Mouse (Mus musculus): Measurements from ENCODE around the gene Ubr2. TPM values are rescaled to one million over a fixed set of nuclear protein-coding genes. Genes with fewer than 3 reads are reported as not detected.

The Ubr2 gene
- polyA plus RNA-seq, 1 experiment from 2014 or later = 18.2 TPM

- no peak for ATAC-seq (replicated peaks; ENCODE audit: insufficient number of reproducible peaks, low FRiP score, low TSS enrichment)
Observed at GRCm38 (mm10) chr17:47009546-47009897, 834 bp downstream of the Ubr2 start.

GRCm38 (mm10) chr17:47009016-47009415 lies 1.3 kb downstream of the Ubr2 start:
- Histone ChIP-seq H3K4me3 (ENCODE audit: low read depth, low read length) (peak overlapping the region; percentile 65), H3K9me3 (replicated peaks; ENCODE audit: control insufficient read depth, low read length) (no peaks in the 10 kb centered on the region), H3K27ac (ENCODE audit: low read depth, low read length) (no peak overlapping the region), H3K27me3 (ENCODE audit: control insufficient read depth, insufficient read depth, low read length) (no peaks in the 10 kb centered on the region), H3K4me2 (peak overlapping the region; percentile 89), H3K4me1 (ENCODE audit: control insufficient read depth, insufficient read depth, low read length) (peaks cover 13% of the 10 kb centered on the region; the same call in 1 of the 2 replicates), H3K9ac (ENCODE audit: low read depth, low read length) (peak overlapping the region; percentile 92), H3K36me3 (ENCODE audit: control insufficient read depth, insufficient read depth, low read length) (no peaks in the 10 kb centered on the region)
- ATAC-seq (replicated peaks; ENCODE audit: insufficient number of reproducible peaks, low FRiP score, low TSS enrichment) = no peak
- 11% methylated on average over 6 of the region's 6 CpGs for WGBS (ENCODE audit: insufficient replicate concordance)

More at GRCm38 (mm10) chr17:47009546-47009897, 834 bp downstream of the Ubr2 start:
- peaks cover 13% of the 10 kb centered on the region; the same call in 1 of the 2 replicates for H3K4me1 ChIP-seq (ENCODE audit: control insufficient read depth, insufficient read depth, low read length)
- peak overlapping the region; percentile 89 for H3K4me2 ChIP-seq
- WGBS (ENCODE audit: insufficient replicate concordance) = under 1% methylated on average over 13 of the region's 13 CpGs
- no peaks in the 10 kb centered on the region for H3K9me3 ChIP-seq (replicated peaks; ENCODE audit: control insufficient read depth, low read length)
- no peaks in the 10 kb centered on the region for H3K36me3 ChIP-seq (ENCODE audit: control insufficient read depth, insufficient read depth, low read length)
- peak overlapping the region; percentile 92 for H3K9ac ChIP-seq (ENCODE audit: low read depth, low read length)
- no peaks in the 10 kb centered on the region for H3K27me3 ChIP-seq (ENCODE audit: control insufficient read depth, insufficient read depth, low read length)
- peak overlapping the region; percentile 94 for H3K27ac ChIP-seq (ENCODE audit: low read depth, low read length)
- peak overlapping the region; percentile 65 for H3K4me3 ChIP-seq (ENCODE audit: low read depth, low read length)

- no peak overlapping the region for H3K27ac ChIP-seq (ENCODE audit: low read depth, low read length)
- no peaks in the 10 kb centered on the region for H3K9me3 ChIP-seq (replicated peaks; ENCODE audit: control insufficient read depth, low read length)
- peaks cover 13% of the 10 kb centered on the region; the same call in 1 of the 2 replicates for H3K4me1 ChIP-seq (ENCODE audit: control insufficient read depth, insufficient read depth, low read length)
- 42% methylated on average over 8 of the region's 8 CpGs for WGBS (ENCODE audit: insufficient replicate concordance)
- no peak overlapping the region; the same call in 1 of the 2 replicates for H3K9ac ChIP-seq (ENCODE audit: low read depth, low read length)
- peak overlapping the region; percentile 65 for H3K4me3 ChIP-seq (ENCODE audit: low read depth, low read length)
- no peak for ATAC-seq (replicated peaks; ENCODE audit: insufficient number of reproducible peaks, low FRiP score, low TSS enrichment)
- H3K4me2 ChIP-seq = peak overlapping the region; percentile 89
- no peaks in the 10 kb centered on the region for H3K27me3 ChIP-seq (ENCODE audit: control insufficient read depth, insufficient read depth, low read length)
- H3K36me3 ChIP-seq (ENCODE audit: control insufficient read depth, insufficient read depth, low read length) = no peaks in the 10 kb centered on the region
Observed at GRCm38 (mm10) chr17:47008506-47008905, 1.9 kb downstream of the Ubr2 start.

GRCm38 (mm10) chr17:47006741-47007140 lies 3.6 kb downstream of the Ubr2 start:
- Histone ChIP-seq H3K4me3 (ENCODE audit: low read depth, low read length) (no peak overlapping the region), H3K9me3 (replicated peaks; ENCODE audit: control insufficient read depth, low read length) (no peaks in the 10 kb centered on the region), H3K27me3 (ENCODE audit: control insufficient read depth, insufficient read depth, low read length) (no peaks in the 10 kb centered on the region), H3K4me2 (no peak overlapping the region), H3K4me1 (ENCODE audit: control insufficient read depth, insufficient read depth, low read length) (peaks cover 13% of the 10 kb centered on the region; the same call in 1 of the 2 replicates), H3K9ac (ENCODE audit: low read depth, low read length) (no peak overlapping the region), H3K36me3 (ENCODE audit: control insufficient read depth, insufficient read depth, low read length) (no peaks in the 10 kb centered on the region), H3K27ac (ENCODE audit: low read depth, low read length) (no peak overlapping the region)
- ATAC-seq (replicated peaks; ENCODE audit: insufficient number of reproducible peaks, low FRiP score, low TSS enrichment) = no peak
- 85% methylated on average over 9 of the region's 9 CpGs for WGBS (ENCODE audit: insufficient replicate concordance)

GRCm38 (mm10) chr17:47005741-47006405 lies 4.5 kb downstream of the Ubr2 start:
- H3K27ac ChIP-seq (ENCODE audit: low read depth, low read length) = no peak overlapping the region
- no peak overlapping the region for H3K9ac ChIP-seq (ENCODE audit: low read depth, low read length)
- no peak overlapping the region for H3K4me2 ChIP-seq

GRCm38 (mm10) chr17:47003305-47003704 lies 7.1 kb downstream of the Ubr2 start:
- Histone ChIP-seq H3K4me2 (no peak overlapping the region), H3K4me3 (ENCODE audit: low read depth, low read length) (no peak overlapping the region), H3K9me3 (replicated peaks; ENCODE audit: control insufficient read depth, low read length) (no peaks in the 10 kb centered on the region), H3K4me1 (ENCODE audit: control insufficient read depth, insufficient read depth, low read length) (peaks cover 7% of the 10 kb centered on the region; the same call in 1 of the 2 replicates), H3K9ac (ENCODE audit: low read depth, low read length) (no peak overlapping the region), H3K36me3 (ENCODE audit: control insufficient read depth, insufficient read depth, low read length) (peaks cover 7% of the 10 kb centered on the region), H3K27me3 (ENCODE audit: control insufficient read depth, insufficient read depth, low read length) (no peaks in the 10 kb centered on the region), H3K27ac (ENCODE audit: low read depth, low read length) (no peak overlapping the region)
- ATAC-seq (replicated peaks; ENCODE audit: insufficient number of reproducible peaks, low FRiP score, low TSS enrichment) = no peak
- WGBS (ENCODE audit: insufficient replicate concordance) = 59% methylated on average over 8 of the region's 8 CpGs

More at GRCm38 (mm10) chr17:47005741-47006405, 4.5 kb downstream of the Ubr2 start:
- H3K4me3 ChIP-seq (ENCODE audit: low read depth, low read length) = no peak overlapping the region
- WGBS (ENCODE audit: insufficient replicate concordance) = 59% methylated on average over 7 of the region's 7 CpGs
- no peak for ATAC-seq (replicated peaks; ENCODE audit: insufficient number of reproducible peaks, low FRiP score, low TSS enrichment)
- no peaks in the 10 kb centered on the region for H3K27me3 ChIP-seq (ENCODE audit: control insufficient read depth, insufficient read depth, low read length)
- no peaks in the 10 kb centered on the region for H3K36me3 ChIP-seq (ENCODE audit: control insufficient read depth, insufficient read depth, low read length)
- no peaks in the 10 kb centered on the region for H3K9me3 ChIP-seq (replicated peaks; ENCODE audit: control insufficient read depth, low read length)
- peaks cover 13% of the 10 kb centered on the region; the same call in 1 of the 2 replicates for H3K4me1 ChIP-seq (ENCODE audit: control insufficient read depth, insufficient read depth, low read length)

DNA sequence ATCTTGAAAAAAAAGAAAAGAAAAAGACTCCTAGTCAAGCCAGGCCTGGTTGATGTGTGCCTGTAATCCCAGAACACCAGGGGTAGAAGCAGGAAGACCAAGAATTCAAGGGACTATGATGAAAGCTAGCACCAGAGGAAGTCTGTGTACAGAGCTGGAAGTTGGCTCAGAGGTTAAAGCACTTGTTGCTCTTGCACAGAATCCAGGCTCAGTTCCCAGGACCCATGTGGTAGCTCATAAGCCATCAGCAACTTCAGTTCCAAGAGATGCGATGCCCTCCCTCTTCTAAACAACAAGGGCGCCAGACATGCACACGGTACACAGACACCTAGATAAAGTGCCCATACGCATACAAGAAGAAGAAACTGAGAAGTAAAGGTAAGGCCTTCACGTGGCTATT lies 8.0 kb downstream of the Ubr2 start:
- no peaks in the 10 kb centered on the region for H3K9me3 ChIP-seq (replicated peaks; ENCODE audit: control insufficient read depth, low read length)
- H3K4me1 ChIP-seq (ENCODE audit: control insufficient read depth, insufficient read depth, low read length) = 0 out of 2 replicates have a peak, but pooled peaks cover 4% of the 10 kb centered on the region
- 86% methylated on average over 5 of the region's 5 CpGs for WGBS (ENCODE audit: insufficient replicate concordance)
- H3K27ac ChIP-seq (ENCODE audit: low read depth, low read length) = no peak overlapping the region
- H3K27me3 ChIP-seq (ENCODE audit: control insufficient read depth, insufficient read depth, low read length) = no peaks in the 10 kb centered on the region
- H3K4me3 ChIP-seq (ENCODE audit: low read depth, low read length) = no peak overlapping the region
- H3K36me3 ChIP-seq (ENCODE audit: control insufficient read depth, insufficient read depth, low read length) = peaks cover 7% of the 10 kb centered on the region
- ATAC-seq (replicated peaks; ENCODE audit: insufficient number of reproducible peaks, low FRiP score, low TSS enrichment) = no peak
- no peak overlapping the region for H3K4me2 ChIP-seq
- H3K9ac ChIP-seq (ENCODE audit: low read depth, low read length) = no peak overlapping the region

DNA sequence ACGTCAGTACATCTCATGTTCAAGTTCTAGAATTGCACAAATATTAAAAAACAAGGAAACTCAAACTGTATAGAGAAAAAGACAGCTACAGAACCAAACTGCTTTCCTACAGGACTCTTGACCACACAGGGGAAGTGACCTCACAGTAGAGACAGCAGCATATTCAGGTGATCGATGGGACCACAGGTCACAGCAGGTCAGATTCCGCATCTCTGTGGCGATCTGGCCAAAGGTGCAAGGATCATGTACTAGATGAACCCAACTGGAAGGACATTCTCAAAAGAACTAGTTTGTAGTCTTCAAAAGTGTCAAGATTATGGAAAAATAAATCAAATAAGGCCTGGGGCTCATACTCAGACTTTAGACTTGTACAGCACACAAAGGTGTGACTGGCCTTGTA lies 11.5 kb downstream of the Ubr2 start:
- 0 out of 2 replicates have a peak, but pooled peaks cover 6% of the 10 kb centered on the region for H3K4me1 ChIP-seq (ENCODE audit: control insufficient read depth, insufficient read depth, low read length)
- H3K9ac ChIP-seq (ENCODE audit: low read depth, low read length) = no peak overlapping the region
- H3K4me2 ChIP-seq = no peak overlapping the region
- H3K9me3 ChIP-seq (replicated peaks; ENCODE audit: control insufficient read depth, low read length) = no peaks in the 10 kb centered on the region
- 92% methylated on average over 4 of the region's 4 CpGs for WGBS (ENCODE audit: insufficient replicate concordance)
- H3K4me3 ChIP-seq (ENCODE audit: low read depth, low read length) = no peak overlapping the region
- no peak for ATAC-seq (replicated peaks; ENCODE audit: insufficient number of reproducible peaks, low FRiP score, low TSS enrichment)
- peaks cover 9% of the 10 kb centered on the region for H3K36me3 ChIP-seq (ENCODE audit: control insufficient read depth, insufficient read depth, low read length)
- no peak overlapping the region for H3K27ac ChIP-seq (ENCODE audit: low read depth, low read length)
- H3K27me3 ChIP-seq (ENCODE audit: control insufficient read depth, insufficient read depth, low read length) = no peaks in the 10 kb centered on the region

DNA sequence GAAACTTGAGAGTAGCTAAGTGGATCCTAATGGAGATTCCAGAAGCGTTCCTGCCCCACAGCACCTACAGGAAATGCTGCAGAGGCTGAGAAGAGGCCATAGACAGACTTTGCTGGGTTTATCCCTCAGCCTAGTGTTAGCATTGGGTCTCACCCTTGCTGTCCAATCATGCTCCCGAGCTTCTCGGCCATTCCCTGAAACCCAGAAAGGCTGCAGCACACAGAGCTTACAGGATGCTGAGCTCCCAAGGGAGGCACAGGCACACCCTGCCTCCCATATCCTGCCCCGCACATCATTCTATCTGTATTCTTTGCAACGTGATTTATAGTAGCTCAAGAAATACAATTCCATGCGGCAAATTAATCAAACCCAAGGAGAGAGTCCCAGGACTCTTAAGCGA lies 13.9 kb downstream of the Ubr2 start:
- peaks cover 18% of the 10 kb centered on the region for H3K36me3 ChIP-seq (ENCODE audit: control insufficient read depth, insufficient read depth, low read length)
- 77% methylated on average over 7 of the region's 7 CpGs for WGBS (ENCODE audit: insufficient replicate concordance)
- no peaks in the 10 kb centered on the region for H3K9me3 ChIP-seq (replicated peaks; ENCODE audit: control insufficient read depth, low read length)
- H3K27me3 ChIP-seq (ENCODE audit: control insufficient read depth, insufficient read depth, low read length) = no peaks in the 10 kb centered on the region
- no peak overlapping the region for H3K27ac ChIP-seq (ENCODE audit: low read depth, low read length)
- H3K4me1 ChIP-seq (ENCODE audit: control insufficient read depth, insufficient read depth, low read length) = 0 out of 2 replicates have a peak, but pooled peaks cover 6% of the 10 kb centered on the region
- no peak overlapping the region for H3K4me2 ChIP-seq
- H3K9ac ChIP-seq (ENCODE audit: low read depth, low read length) = peak overlapping the region; percentile 34; the same call in 1 of the 2 replicates
- no peak for ATAC-seq (replicated peaks; ENCODE audit: insufficient number of reproducible peaks, low FRiP score, low TSS enrichment)
- H3K4me3 ChIP-seq (ENCODE audit: low read depth, low read length) = no peak overlapping the region
